Mouse (Mus musculus) limb, embryonic 14.5 days (tissue): Measurements from ENCODE around the gene Dnm2. TPM values are rescaled to one million over a fixed set of nuclear protein-coding genes. Genes with fewer than 3 reads are reported as not detected.
"Not testable (repeated sequence)": the region's sequence is repeated elsewhere in the genome, so short reads cannot be mapped to it uniquely, and the experiment has no call there.

Source experiments
- ATAC-seq: fragments of 200-750 bp; cut with Nextera tagmentation; 2 replicates; pipeline ENCODE4 v1.8.0; 2017; ENCODE audit warnings: low read depth, moderate number of reproducible peaks, moderate TSS enrichment; ENCODE audit not compliant: low FRiP score
- DNase-seq: peaks from one replicate; pipeline ENCODE4 v3.0.0-alpha.2; 2015; ENCODE audit warnings: low spot score
- H3K27ac ChIP-seq: fragments of 300-500 bp; sonication (generic); replicated peaks from 2 replicates; pipeline ENCODE4 v1.5.1; 2014; ENCODE audit warnings: low read depth, mild to moderate bottlenecking, low read length, moderate library complexity, mixed read lengths
- H3K27me3 ChIP-seq: fragments of 300-500 bp; sonication (generic); 2 replicates; pipeline ENCODE4 v1.6.1; 2014; ENCODE audit warnings: low read length, mixed read lengths; ENCODE audit not compliant: control insufficient read depth, insufficient read depth
- H3K36me3 ChIP-seq: fragments of 300-500 bp; sonication (generic); 2 replicates; pipeline ENCODE4 v1.6.1; 2014; ENCODE audit warnings: mild to moderate bottlenecking, low read length, moderate library complexity, mixed read lengths; ENCODE audit not compliant: control insufficient read depth, insufficient read depth
- H3K4me1 ChIP-seq: fragments of 300-500 bp; sonication (generic); 2 replicates; pipeline ENCODE4 v1.6.1; 2014; ENCODE audit warnings: antibody characterized with exemption, low read length, mixed read lengths; ENCODE audit not compliant: control insufficient read depth, insufficient read depth
- H3K4me2 ChIP-seq: fragments of 300-500 bp; sonication (generic); replicated peaks from 2 replicates; pipeline ENCODE4 v1.6.1; 2014; ENCODE audit warnings: low read depth, mild to moderate bottlenecking, low read length, moderate library complexity; ENCODE audit not compliant: severe bottlenecking
- H3K4me3 ChIP-seq: fragments of 300-500 bp; sonication (generic); replicated peaks from 2 replicates; pipeline ENCODE4 v1.5.1; 2014; ENCODE audit warnings: low read length
- H3K9ac ChIP-seq: fragments of 300-500 bp; sonication (generic); 2 replicates; pipeline ENCODE4 v1.6.1; 2014; ENCODE audit warnings: mild to moderate bottlenecking, low read depth, low read length, moderate library complexity; ENCODE audit not compliant: severe bottlenecking
- H3K9me3 ChIP-seq: fragments of 300-500 bp; sonication (generic); 2 replicates; pipeline ENCODE4 v1.6.1; 2016; ENCODE audit warnings: low read length; ENCODE audit not compliant: control insufficient read depth
- POLR2A ChIP-seq: fragments of 200-500 bp; IDR thresholded peaks from 2 replicates; pipeline ENCODE4 v1.8.0; 2012; ENCODE audit warnings: inconsistent platforms, mild to moderate bottlenecking, moderate library complexity, borderline replicate concordance; ENCODE audit not compliant: insufficient read depth, insufficient read length; ENCODE audit errors: extremely low read depth
- WGBS: fragments of 180-500 bp; shearing (Covaris S2); extraction: QIAGEN DNeasy Blood & Tissue Kit; methylation state at CpG from one replicate; pipeline ENCODE4 v1.1.7; 2014; 5-methylcytosine and 5-hydroxymethylcytosine counted together
- polyA plus RNA-seq, 2 experiments: library from polyadenylated mRNA; depleted of rRNA in 1 of 2; stranded (reverse) in 1 of 2; unstranded in 1 of 2; fragments of >200 nt; fragmentation: Nextera tagmentation in 1 of 2; extraction: Ambion mirVana in 1 of 2; gene quantifications; 2 replicates each; pipeline versions ENCODE4 v1.2.1 to v1.2.3; 2012 to 2014

Dnm2 gene
- polyA plus RNA-seq, 2 experiments: 62.6 to 68.3 TPM

DNA sequence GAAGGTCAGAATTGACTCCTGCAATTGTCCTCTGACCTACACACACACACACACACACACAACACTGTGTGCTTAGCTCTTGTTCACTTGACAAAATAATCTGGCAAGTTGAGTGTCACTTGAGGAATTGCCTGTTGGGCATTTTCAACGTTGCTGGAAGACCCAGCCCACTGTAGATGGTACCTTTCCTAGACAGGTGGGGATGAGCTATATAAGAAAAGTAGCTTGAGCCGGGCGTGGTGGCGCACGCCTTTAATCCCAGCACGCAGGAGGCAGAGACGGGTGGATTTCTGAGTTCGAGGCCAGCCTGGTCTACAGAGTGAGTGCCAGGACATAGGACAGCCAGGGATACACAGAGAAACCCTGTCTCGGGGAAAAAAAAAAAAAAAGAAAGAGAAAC is 86.3 kb downstream of the Dnm2 start:
- Histone ChIP-seq H3K9me3 (no peaks in the 10 kb centered on the region), H3K27ac (no peak overlapping the region), H3K4me3 (peak overlapping the region; percentile 72), H3K36me3 (peaks cover 29% of the 10 kb centered on the region), H3K27me3 (no peaks in the 10 kb centered on the region), H3K4me1 (peaks cover 7% of the 10 kb centered on the region), H3K9ac (0 out of 2 replicates have a peak overlapping the region, but pooled peaks have one; percentile 66), H3K4me2 (peak overlapping the region; percentile 83)
- ATAC-seq (no peak), DNase-seq (no peak)
- 76% methylated on average over 9 of the region's 9 CpGs for WGBS
- no peak for TF ChIP-seq POLR2A

- no peak for TF ChIP-seq POLR2A
- Histone ChIP-seq H3K4me3 (no peak overlapping the region), H3K9me3 (no peaks in the 10 kb centered on the region), H3K27me3 (no peaks in the 10 kb centered on the region), H3K4me2 (no peak overlapping the region), H3K9ac (no peak overlapping the region), H3K36me3 (peaks cover 5% of the 10 kb centered on the region), H3K27ac (no peak overlapping the region), H3K4me1 (peaks cover 7% of the 10 kb centered on the region)
- no peak for ATAC-seq
- WGBS: 100% methylated on average over 4 of the region's 4 CpGs
- DNase-seq: no peak
These were observed 88.8 kb downstream of the Dnm2 start for GRCm38 (mm10) chr9:21513466-21513865.

DNA sequence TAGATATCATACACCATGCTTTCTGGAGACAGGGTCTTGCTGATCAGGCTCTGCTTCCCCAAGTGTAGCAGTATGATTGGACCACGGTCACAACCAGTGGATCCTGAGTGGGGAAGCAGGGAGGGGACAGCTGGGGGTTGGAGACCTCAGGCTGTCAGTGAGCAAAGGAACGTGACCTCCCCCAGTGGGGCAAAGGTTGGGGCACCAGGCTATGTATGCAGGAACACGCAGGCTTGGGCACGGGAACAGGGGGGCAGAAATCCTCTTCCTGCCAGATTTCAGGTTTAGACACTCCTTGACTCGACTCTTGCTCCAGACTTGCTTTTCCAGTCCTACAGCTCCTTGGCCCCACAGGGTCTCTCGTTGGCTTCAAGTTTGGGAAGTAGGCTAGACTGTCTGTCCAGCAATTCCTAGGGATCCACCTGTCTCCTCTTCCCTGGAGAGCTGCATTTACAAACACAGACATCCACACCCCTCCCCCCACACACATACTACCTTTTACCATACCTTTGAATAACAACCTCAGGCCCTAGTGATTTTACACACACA is 93.3 kb downstream of the Dnm2 start:
- TF ChIP-seq POLR2A: no peak
- H3K4me2 ChIP-seq: no peak overlapping the region
- DNase-seq: no peak
- no peak overlapping the region for H3K4me3 ChIP-seq
- no peak overlapping the region for H3K9ac ChIP-seq
- no peak for ATAC-seq
- H3K36me3 ChIP-seq: no peaks in the 10 kb centered on the region
- H3K27ac ChIP-seq: no peak overlapping the region
- H3K27me3 ChIP-seq: no peaks in the 10 kb centered on the region
- WGBS: 59% methylated on average over 6 of the region's 6 CpGs
- no peaks in the 10 kb centered on the region for H3K9me3 ChIP-seq
- no peaks in the 10 kb centered on the region for H3K4me1 ChIP-seq

GRCm38 (mm10) chr9:21518690-21519089 is 94.0 kb downstream of the Dnm2 start:
- not testable (repeated sequence) for H3K36me3 ChIP-seq, DNase-seq, H3K4me1 ChIP-seq, H3K4me2 ChIP-seq, H3K4me3 ChIP-seq, ATAC-seq, H3K9ac ChIP-seq, H3K27me3 ChIP-seq, H3K9me3 ChIP-seq, H3K27ac ChIP-seq
- WGBS: 87% methylated on average over 6 of the region's 6 CpGs

DNA sequence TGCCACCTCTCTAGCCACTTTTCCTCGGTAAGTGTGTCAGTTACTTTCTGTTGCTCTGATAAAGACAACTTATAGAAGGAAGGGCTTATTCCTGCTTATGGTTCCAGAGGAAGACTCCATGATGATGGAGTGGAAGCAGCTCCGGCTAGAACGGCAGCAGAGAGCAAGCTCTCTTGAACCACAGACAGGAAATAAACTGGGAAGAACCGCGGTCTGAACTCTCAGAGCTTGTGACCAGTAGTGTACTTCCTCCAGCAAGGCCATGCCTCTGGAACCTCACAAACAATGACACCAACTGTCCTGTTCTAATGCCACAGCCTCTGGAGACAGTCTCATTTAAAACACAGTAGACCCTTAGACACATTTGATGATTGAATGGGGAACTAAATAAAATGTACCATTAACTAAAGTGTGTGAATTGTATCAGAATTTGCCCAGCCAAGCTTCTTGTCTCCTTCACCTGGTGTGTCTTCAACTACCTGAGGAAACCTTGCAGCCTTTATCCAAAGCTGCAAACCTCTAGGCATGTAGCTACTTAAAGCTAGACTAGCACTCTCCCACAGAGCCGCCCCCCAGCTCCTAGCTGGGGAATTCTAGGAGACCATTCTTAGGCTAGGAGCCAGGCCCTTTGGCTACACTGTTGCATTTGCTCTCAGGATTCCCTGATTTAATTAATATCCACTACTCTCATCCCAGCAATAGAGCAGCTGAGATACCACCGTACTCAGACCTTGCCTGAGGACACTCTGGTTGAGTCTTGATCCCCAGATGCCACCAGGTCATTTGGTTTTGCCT is 100.6 kb downstream of the Dnm2 start:
- Histone ChIP-seq H3K4me1 (no peaks in the 10 kb centered on the region), H3K27ac (no peak overlapping the region), H3K9ac (no peak overlapping the region), H3K9me3 (no peaks in the 10 kb centered on the region), H3K4me2 (no peak overlapping the region), H3K27me3 (no peaks in the 10 kb centered on the region), H3K4me3 (no peak overlapping the region), H3K36me3 (0 out of 2 replicates have a peak, but pooled peaks cover 3% of the 10 kb centered on the region)
- TF ChIP-seq POLR2A: no peak
- 75% methylated on average over 7 of the region's 7 CpGs for WGBS
- no peak for ATAC-seq
- DNase-seq: no peak
